Mouse (Mus musculus): ENCODE measurements around the gene Mvb12b.

Gene Mvb12b

DNA sequence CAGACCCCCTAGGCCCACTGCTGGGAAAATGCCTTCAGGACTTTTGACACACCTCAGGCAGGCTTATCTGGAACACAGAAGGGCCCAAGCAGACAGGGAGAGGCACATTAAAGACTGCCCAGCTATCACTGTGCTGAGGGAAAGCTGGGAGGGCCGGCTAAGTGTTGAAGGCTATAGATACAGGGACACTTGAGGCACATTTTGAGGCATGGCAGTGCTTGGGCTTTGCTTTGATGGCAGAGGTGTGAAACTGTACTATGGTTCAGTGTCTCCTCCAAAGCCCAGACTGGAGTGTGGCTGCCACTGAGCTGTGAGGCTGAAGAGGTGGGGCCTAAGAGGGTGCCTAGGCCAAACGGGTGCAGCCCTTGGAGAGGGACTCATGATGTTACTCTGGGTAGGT is 44.1 kb downstream of the Mvb12b start:
- DNase-seq: no peak

DNA sequence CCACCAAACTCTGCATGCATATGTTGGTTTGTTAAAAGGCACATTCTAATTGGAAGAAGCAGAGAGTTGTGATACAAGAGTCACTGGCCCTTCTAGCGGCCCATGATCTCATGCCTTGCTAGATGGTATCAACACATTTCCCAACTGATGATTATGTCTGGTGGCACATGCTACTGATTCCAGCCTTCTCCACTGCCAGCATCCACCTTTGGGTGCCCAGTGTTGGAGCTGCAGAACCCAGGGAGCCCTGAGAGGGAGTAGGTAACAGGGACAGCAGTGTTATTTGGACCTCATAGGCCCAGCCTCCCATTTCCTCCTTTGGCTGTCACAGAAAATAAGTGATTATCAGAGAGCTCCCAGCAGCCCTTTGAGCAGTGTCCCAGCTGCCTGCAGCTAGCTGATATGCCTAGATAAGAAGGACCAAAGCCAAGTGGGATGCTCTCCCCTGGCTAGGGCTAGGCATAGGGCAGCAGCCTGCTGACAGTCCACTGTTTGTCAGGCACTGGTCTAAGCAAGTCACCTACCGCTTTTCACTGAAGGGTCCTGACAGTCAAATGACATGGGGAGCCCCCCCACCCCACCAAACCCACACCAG is 44.7 kb downstream of the Mvb12b start:
- peak; percentile 52 for DNase-seq

DNA sequence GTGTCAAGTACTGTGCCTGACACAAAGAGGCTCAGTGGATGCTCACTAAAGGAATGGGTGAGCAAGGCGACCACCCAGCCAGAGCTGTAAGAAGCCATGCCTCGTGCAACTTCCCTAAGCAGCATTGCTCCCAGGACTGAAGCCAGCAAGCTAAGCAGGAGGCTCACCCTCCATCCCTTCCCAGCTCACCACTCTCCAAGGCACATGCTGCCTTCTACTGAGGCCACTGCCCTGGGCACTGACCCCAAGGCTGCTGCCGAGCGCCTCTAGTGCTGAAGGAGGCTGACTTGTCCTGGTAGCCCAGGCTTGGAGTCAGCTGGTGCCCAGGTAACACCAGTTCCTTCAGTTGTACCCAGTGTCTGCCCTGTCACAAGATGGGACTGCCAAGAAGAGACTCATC is 45.8 kb downstream of the Mvb12b start:
- no peak for DNase-seq

DNA sequence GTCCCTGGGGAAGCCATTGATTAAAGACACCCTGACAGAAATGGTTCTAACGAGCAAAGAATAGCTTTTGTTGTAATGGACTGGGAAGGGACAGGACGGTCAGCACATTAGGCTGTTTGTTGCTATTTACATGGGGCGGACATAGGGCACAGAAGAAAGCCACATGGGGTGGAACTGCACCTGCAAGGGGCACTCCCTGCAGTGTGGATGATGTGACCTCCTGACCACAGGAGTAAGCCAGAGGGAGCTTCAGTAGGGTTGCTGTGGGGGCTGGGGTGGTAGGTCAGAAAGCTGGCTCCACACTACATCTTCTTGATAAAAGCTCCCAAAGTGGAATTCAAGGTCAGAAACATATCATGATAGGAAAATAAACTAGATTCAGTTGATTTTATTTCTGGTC is 47.3 kb downstream of the Mvb12b start:
- DNase-seq: no peak

DNA sequence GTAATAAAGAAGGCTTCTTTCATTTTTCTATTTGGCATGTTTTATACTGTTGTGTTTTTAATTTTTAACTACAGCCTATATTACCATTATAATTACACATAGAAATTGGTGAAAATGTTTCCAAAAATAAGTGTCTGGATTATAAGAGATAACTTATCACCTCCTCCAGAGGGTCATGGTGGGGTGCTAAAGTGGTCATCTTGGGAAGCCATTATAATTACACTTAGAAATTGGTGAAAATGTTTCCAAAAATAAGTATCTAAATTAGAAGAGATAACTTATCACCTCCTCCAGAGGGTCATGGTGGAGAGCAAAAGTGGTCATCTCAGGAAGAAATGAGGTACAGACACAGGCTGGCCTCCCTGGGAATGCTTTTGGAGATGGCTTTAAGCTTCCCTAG is 48.5 kb downstream of the Mvb12b start:
- DNase-seq: no peak

DNA sequence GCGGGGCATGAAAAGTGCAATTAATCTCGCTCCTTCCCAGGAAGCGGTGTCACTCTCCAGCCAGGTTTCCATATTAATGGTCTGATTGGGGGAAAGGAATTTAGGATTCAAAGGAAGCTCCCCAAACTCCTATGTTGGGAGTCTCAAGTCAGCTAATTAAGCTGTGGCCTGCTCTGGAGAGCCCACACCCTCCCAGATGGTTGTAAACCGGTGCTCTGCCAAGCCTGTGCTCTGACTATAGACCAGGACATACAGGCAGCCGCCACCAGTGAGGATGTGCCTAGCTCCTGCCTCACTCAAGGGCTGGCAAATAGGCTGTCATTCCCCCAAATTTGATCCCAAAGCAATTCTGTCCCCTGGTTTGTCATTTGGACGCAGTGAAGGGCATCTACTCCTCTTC is 50.4 kb downstream of the Mvb12b start:
- no peak for DNase-seq

DNA sequence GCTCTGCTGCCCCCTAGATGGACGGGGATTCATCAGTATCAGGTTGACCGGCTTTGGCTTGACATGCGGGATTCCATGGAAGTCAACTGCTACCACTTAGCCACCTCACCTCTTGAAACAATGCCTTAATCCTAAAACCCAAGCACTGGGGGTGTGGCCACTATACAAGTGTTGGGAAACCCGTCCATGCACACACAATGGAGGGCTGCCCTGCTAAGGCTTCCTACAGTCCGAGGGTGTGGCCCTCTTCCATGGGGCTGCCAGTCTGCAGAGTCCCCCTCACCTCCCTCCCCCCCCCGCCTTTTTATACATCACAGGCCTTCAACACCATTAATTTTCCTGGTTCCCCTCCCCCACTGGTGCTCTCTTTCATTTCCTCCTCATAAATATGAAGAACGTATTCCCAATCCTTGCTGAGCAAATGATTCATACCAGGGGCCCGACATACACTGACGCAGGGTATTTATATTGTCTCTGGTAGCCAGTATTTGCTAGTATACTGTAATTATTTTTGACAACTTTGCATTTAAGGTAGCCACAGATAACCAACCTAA is 51.0 kb downstream of the Mvb12b start:
- no peak for DNase-seq

DNA sequence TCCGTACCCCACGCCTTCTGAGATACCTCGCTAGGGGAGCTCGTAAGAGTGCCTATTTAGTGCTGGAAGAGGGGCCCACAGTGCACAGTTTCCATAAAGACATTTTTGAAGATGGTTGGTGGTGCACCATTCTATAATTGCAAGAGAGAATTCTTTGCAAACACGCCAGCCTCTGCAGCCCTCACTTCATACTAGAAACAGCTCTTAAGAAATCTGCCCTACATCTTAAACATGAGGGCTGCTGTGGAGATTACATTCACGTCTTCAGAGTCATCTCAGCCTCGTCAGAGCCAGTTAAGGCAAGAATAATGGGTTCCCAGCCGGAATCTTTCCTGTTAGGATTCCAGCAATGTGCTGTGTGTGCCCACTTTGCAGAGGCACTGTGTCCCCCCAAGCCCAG is 52.7 kb downstream of the Mvb12b start:
- DNase-seq: no peak

DNA sequence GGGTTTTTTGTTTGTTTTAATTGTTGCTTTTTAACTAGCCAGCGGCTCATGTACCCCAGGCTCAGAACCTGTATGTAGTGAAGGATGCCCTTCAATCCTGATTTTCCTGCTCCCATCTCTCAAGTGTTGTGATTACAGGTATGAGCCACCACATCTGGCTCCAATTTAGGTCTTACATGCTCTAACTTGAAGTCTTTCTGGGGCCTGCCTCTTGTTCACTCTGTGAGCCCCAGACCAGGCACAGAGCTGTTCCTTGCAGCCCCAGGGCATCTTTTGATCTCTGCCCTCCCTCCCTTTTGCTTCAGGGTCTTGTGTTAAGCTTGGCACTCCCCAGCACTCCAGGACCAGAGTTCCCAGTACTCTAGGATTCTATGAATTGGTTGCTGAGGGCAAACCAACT is 53.8 kb downstream of the Mvb12b start:
- DNase-seq: no peak

DNA sequence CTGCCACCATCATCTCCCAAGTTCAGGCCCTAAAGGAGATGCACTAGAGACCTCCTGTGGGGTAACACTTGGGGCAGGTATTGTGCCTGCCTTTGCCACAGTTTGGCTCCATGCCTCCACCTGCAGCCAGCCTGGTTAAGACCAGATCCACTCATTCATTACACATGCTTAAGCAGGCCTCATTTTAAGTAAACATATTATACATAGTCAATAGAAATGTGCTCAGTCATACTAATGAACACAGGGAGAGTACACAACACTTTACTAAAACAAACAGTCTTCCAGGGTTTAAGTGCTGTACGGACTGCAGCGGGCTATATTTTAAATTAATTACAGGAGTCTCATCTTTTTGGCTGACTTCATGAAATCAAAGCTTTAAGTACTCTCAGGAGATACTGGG is 57.9 kb downstream of the Mvb12b start:
- DNase-seq: no peak

DNA sequence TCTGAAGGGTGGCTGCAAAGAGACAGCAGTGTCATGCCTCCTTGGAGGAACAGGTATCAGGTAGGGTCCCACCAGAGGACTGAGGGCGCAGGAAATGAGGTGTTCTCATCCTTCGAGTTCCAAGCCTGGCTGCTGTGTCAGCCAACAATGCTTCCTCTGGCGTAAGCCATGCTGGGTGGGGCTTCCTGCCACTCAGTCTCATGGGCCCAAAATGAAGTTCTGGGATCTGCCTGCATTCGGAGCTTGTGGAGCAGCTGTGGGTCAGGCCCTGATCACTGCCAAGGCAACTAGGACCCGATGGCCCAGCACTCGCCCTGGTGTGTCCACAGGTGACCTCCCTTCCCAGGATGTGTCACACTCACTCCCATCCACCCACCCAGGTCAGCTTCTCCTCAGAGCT is 61.0 kb downstream of the Mvb12b start:
- peak; percentile 34 for DNase-seq

DNA sequence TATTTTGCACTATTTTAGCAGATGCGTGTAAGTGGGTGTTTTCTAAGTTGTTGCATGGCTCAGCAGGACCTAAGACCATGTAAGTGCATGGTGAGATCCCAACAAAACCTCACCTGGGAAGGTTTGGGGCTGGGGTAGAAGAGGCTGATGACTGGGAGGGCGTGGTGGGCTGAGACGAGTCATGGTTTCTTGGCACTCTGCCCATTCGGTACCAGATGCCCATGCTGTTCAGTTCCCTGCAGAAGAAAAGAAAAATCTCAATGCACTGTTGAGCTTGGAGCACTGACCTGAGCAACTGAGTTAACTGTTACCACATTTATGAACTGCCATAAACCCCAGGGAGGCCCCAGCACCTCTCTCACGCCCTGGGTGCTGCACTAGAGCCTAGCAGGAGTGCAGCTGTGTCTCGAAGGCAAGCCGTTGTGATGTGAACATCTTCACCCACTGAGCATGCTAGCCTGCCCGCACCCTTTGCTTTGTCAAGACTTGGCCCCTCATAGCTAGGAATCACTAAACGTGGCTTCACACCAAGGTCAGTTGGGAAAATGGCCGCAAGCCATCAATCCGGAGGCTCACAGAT is 62.7 kb downstream of the Mvb12b start:
- no peak for DNase-seq

DNA sequence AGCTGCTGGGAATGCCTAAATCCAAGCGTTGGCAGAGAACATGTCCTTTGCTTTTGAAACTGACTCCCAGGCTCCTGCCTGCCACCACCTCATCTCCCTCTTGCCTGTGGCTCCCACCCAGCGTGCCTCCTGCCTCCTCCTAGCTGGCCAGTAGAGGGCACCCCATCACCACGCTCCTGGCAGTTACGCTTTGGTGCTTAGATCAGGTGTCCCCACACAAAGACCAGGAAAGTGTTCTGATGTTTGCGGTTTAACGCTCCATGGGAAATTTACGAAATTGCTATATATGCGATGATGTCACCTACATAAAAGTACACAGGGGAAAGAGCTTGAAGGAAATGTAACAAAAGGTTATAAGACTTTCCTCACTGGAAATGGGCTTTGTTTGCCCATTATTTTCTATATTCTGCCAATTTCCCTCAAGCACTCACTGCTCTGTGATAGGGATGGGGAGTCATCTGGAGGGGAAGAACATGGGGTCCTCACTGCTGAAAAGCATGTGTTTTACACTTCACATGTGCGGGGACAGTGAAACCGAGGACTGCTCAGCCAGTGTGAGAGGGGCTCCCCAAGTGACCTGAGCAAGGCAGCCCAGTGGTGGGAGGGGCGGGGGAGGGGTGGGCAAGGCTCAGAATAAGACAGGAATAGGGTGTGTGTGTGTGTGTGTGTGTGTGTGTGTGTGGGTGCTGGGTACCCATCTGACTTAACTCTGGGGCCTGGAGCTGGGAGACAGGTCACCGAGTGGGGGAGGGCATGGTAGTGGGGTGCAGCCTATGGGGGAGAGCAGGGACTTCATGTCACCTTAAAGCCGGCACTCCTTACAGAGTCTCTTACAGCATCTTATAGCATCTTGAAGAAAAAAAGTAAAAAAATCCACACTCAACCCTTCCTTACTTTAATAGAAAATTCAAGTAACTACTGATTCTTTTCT is 65.8 kb downstream of the Mvb12b start:
- DNase-seq: peak; percentile 87

DNA sequence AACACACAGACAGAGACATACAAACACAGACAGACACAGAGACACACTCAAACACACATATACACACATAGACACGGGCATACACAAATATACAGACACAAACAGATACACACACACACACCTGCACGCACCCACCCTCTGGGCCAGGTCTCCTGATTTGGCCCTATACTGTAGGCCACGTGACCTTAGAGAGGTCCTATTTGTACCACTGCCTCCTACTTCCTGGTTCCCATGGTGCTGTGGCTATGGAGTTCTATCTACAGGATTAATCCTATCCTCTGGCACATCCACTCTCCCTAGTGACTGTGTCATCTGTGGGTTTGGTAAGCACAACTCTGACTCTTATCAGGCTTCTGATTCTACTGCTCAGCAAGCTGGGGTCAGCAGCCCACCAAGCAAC is 67.3 kb downstream of the Mvb12b start:
- no peak for DNase-seq

DNA sequence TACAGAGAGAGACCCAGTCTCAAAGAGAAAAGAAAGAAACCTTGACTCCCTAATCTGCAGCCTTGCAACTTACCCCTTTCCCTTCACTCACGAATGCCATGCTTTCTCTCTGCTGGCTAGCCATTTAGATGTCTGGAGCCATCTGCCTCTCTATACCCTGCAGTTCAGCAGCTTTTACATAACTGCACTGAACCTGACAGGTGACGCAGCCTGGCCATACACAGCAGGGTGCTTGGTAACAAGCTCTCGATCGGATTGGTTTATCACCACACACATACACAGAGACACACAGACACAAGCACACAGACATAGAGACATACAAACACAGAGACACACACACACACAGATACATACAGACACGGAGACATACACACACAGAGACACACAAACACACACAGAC is 67.7 kb downstream of the Mvb12b start:
- no peak for DNase-seq

DNA sequence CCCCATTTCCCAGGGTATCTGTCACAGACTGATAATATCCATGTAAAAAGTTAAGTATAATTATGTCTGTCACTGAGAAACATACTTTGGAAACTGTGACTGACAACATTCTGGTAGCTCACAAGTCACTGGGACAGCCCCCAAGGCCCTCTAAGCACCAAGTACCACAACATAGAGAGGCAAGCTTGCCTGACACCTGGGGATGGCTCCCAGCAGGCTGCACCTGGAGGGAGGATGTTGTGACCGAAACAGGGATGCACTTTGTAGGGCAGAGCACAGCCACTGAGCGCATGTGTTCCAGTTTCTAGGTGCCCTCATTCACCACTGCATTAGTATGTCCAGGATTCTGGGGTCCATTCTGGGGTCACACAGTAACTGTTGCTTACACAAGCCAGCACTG is 69.4 kb downstream of the Mvb12b start:
- DNase-seq: no peak

DNA sequence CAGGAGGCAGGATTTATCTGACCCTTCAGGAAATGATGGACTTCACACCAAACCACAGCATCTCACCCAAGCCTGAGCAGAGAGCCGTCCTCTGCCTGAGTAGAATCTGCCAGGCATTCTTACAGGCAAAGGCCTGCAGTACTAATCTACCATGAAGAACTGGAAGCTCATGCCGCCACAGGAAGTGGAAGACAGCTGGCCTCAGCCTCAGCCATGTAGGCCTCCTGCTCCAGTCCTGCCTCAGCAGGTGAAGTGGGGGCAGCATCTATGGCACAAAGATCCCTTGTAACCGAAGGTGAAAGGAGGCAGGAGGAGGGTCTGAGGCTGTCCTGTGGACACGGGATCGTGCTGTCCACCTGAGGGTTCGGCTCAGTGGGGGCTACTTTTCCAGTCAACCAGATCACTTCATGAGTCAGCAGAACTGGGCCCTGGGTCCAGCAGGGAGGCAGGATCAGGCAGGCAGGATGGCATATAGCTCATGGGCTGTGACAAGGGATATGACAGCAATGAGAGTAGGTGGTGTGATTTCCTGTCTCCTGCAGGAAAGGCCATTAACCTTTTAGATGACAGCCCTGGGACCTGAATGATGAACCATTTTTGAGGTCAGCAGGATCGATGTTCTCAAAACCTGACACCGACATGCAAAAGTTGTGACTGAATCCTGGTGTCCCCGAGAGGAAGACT is 69.9 kb downstream of the Mvb12b start:
- no peak for DNase-seq

DNA sequence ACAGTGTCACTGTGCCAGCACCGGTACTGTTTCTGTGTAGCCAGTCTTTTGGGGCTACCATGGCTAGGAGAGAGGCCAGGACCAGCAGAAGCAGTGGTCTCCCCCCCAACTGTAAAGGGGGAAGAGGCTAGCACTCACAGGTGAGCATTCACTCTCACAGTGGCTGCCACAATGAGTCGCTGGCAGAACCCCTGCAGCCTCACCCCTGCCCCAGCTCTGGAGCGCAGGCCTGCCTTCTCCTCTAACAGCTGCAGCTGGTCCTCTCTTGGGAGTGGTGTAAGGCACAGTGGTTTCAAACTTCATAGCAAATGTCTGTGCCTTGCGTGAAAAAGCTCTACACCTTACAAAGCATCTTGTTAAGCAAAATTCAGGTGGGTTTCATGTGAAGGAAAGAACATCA is 70.7 kb downstream of the Mvb12b start:
- no peak for DNase-seq

DNA sequence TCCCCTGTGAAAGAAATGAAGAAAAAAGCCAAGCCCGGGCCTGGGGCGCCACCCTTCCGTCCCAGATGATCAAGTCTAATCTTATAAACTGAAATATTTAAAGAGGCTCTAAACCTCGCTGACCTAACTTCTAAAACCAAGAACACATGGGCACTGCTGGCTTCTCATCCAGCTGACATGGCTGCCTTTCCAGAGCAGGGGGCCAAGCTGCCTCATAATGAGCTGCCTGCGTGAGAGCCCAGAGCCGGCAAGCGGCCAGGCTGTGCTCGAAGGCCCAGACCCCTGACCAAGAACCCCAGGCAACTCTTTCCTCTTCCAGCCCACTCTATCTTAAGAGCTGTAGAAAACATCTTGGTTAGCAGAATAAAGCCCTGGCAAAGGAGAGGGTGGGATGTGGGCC is 73.2 kb downstream of the Mvb12b start:
- no peak for DNase-seq

DNA sequence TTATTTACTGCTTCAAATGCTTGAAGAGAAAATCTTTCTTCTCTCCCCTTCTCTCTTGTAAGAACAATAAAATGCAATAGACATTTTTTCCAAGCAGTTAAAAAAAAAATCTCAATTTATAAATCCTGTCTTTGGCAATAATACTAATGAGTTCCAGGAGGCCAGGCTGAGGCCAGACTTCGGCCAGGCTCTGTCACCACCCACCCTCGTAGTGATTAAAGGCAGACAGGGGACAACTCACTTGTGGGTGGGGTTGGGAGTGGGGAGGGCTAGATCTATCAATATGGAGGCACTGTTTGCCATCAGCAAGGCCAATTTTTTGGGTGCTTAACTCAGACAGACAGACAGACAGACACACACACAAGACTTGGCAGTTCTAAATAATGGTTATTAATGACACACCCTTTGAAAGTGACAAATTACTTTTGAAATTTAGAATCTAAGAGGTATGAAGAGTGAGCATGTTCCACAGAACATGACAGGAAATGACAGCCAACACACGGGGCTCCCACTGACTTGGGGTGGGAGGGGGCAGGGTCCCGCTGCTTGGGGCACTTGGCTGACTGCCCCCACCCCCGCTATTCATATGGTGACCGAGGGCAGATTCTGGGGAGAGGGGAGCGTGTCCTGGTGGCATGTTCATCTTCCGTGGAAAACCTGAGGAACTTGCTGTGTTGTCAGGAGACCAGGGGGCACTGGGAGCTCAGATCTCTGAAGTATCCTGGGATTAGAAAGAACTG is 74.1 kb downstream of the Mvb12b start:
- DNase-seq: no peak

DNA sequence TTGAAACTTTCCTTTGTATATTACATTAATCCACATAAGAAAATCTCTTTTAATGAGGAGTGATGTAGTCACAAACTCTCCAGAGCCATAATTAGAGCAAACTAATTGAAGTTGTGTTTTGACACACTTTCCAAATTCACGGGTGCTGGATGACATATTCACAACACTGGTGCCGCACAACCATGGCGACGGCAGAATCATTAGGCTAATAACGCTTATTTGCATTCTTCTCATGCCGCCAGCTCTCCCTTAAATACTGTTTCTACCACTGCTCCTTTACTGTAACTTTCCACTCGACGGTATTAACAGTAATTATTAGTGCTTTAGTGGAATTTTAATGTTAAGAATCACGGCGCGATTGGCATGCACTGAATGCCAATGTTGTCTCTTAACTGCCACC is 74.8 kb downstream of the Mvb12b start:
- no peak for DNase-seq

DNA sequence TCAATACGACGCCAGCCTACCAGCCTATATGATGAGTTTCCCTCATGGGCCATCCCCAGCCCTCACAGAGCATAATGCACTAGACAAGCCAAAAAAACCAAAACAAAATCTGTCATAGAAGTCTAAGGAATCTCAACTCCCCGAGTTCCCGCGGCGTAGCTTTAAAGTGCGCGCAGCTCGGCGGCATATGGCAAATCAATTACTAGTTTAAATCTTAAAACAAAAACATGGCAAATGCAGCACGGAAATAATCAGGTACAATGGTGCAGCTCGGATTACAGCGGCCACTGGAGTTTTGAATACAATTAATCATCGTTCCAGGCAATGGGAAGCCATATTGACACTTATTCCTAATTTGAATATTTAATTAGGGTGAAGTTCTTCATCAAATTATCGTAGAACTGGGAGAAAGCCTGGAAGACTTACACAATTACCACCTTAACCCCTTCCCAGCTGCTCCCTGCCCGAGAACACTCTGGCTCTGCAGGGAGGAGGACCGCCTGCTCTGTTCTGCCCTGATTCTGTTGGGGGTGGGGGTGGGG is 76.3 kb downstream of the Mvb12b start:
- no peak for DNase-seq
